Mouse (Mus musculus): ENCODE results near the gene Tmtc4. TPM values are rescaled to one million over a fixed set of nuclear protein-coding genes. Genes with fewer than 3 reads are reported as not detected.

Tmtc4 gene
- polyA plus RNA-seq, 1 experiment, result 13.2 TPM

DNA sequence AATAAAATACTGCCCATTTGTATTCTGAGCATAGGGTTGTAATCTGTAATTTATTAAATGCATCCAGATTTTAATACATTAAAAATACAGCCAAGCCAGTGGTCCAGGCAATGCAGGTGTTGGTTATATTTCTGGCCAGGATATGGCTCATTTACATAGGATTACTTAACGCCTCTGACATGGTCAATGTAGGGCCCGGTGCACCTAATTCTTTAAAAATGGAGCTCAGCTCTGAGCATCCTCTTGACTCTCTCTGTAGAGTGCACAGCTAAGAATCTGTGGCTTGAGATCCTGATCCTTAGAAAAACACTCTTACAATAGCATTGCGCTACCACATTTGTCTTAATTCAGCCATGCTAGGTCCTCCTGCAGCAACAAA is 40.4 kb downstream of the Tmtc4 start:
- no peaks in the 10 kb centered on the region for H3K4me1 ChIP-seq (ENCODE audit: control insufficient read depth, insufficient read depth, low read length)
- TF ChIP-seq POLR2A (IDR thresholded peaks at IDR 0.05; ENCODE audit: extremely low read depth, insufficient read depth, low read length), result no peak
- no peak for TF ChIP-seq CTCF (IDR thresholded peaks at IDR 0.05; ENCODE audit: extremely low read depth, insufficient read depth, low read length)
- H3K4me3 ChIP-seq (ENCODE audit: insufficient read depth, low read length), result no peak overlapping the region
- no peak overlapping the region for H3K27ac ChIP-seq (ENCODE audit: insufficient read depth, low read length)

DNA sequence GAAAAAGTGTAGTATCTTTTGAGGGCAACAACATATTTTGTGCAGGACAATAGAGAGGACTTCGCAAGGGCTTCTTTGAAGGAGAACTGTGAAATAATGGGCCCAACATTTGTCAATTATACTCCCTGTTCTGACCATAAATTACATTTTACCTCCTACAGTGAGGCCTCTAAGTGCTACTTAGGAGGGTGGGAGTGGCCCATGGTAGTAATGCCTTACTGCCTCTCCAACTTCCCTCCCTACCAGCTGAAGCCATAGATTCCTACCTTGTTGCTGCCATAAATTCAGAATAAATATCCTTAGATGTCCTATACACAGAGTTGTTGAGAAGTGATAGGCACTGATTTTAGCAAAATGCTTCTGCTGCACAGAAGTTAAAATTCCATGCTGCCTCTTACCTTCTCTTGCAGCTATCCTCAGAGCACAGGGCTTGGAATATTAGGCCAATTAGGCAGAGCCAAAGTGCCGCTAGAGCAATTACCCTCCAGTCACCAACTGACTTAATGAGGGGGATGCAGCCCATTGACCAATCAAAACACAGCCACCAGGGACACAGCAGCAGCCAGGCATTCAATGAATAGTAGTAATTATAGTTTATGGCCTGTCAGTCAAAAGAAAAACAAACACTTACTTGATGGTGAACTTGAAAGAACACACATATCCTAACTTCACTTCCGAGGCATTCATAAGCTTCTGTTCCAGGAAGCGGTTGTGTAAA is 40.9 kb downstream of the Tmtc4 start:
- H3K4me3 ChIP-seq (ENCODE audit: insufficient read depth, low read length), result no peak overlapping the region
- H3K27ac ChIP-seq (ENCODE audit: insufficient read depth, low read length), result no peak overlapping the region
- no peak for TF ChIP-seq POLR2A (IDR thresholded peaks at IDR 0.05; ENCODE audit: extremely low read depth, insufficient read depth, low read length)
- TF ChIP-seq CTCF (IDR thresholded peaks at IDR 0.05; ENCODE audit: extremely low read depth, insufficient read depth, low read length), result no peak
- H3K4me1 ChIP-seq (ENCODE audit: control insufficient read depth, insufficient read depth, low read length), result no peaks in the 10 kb centered on the region

DNA sequence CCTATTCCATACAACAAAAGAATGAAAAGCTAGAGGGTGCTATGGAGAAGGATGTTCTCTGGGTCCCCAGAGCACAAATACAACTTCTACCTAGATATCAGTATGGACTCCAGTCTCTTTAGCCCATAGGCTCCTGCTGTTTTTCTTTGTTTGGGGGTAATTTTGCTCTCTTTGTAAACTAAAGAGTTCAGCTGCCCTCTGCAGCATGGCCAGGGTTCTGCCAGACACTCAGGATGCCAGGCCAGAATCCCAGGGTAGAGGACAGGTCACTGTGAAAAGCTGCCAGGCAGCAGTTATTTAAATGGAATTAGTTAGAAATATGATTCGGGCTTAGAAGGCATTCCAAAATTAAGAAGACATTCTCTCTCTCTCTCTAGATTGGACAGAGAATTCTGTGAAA is 47.4 kb downstream of the Tmtc4 start:
- H3K27ac ChIP-seq (ENCODE audit: insufficient read depth, low read length), result no peak overlapping the region
- no peak overlapping the region for H3K4me3 ChIP-seq (ENCODE audit: insufficient read depth, low read length)
- TF ChIP-seq CTCF (IDR thresholded peaks at IDR 0.05; ENCODE audit: extremely low read depth, insufficient read depth, low read length) (no peak), POLR2A (IDR thresholded peaks at IDR 0.05; ENCODE audit: extremely low read depth, insufficient read depth, low read length) (no peak)
- H3K4me1 ChIP-seq (ENCODE audit: control insufficient read depth, insufficient read depth, low read length), result no peaks in the 10 kb centered on the region

DNA sequence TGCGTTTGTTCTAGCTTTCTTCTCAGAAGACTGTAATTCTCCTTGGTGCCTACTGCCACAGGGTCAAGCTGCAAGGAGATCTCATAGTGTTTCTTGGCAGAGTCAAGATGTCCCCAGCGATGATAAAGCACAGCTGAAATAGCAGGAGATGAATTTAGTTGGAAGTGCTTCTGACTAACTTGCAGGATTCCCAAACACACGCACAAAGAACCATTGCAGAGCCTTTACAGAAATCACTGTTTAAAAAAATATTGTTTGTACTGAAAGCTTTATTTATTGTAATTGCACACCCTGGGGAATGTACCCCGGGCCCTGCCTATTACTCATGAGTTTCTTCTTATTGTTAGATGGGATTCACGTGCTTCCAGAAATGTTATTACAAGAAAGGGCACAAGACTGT is 63.8 kb downstream of the Tmtc4 start:
- H3K4me3 ChIP-seq (ENCODE audit: insufficient read depth, low read length), result no peak overlapping the region
- TF ChIP-seq POLR2A (IDR thresholded peaks at IDR 0.05; ENCODE audit: extremely low read depth, insufficient read depth, low read length), result no peak
- TF ChIP-seq CTCF (IDR thresholded peaks at IDR 0.05; ENCODE audit: extremely low read depth, insufficient read depth, low read length), result no peak
- no peaks in the 10 kb centered on the region for H3K4me1 ChIP-seq (ENCODE audit: control insufficient read depth, insufficient read depth, low read length)
- H3K27ac ChIP-seq (ENCODE audit: insufficient read depth, low read length), result peak overlapping the region; percentile 13; the same call in 1 of the 2 replicates

DNA sequence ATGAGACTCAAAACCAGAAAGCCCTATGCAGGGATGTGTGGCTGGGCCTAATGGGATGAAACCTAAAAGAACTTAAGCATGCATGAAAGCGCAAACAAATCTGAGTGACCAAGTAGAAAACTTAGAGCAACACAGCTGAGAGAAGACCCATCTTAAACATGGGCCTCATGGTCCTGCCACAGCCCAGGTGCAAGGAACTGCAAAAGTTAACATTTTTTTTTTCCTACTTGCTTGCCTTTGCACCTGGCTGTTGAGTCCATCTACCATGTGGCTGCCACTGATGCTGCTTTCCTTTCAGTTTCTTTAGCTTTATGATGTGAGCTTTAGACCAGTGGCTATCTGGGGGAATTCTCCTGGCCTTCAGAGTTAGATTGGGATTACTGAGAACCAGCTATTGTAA is 66.2 kb downstream of the Tmtc4 start:
- H3K4me1 ChIP-seq (ENCODE audit: control insufficient read depth, insufficient read depth, low read length), result no peaks in the 10 kb centered on the region
- TF ChIP-seq CTCF (IDR thresholded peaks at IDR 0.05; ENCODE audit: extremely low read depth, insufficient read depth, low read length) (no peak), POLR2A (IDR thresholded peaks at IDR 0.05; ENCODE audit: extremely low read depth, insufficient read depth, low read length) (no peak)
- H3K27ac ChIP-seq (ENCODE audit: insufficient read depth, low read length), result no peak overlapping the region
- no peak overlapping the region for H3K4me3 ChIP-seq (ENCODE audit: insufficient read depth, low read length)

DNA sequence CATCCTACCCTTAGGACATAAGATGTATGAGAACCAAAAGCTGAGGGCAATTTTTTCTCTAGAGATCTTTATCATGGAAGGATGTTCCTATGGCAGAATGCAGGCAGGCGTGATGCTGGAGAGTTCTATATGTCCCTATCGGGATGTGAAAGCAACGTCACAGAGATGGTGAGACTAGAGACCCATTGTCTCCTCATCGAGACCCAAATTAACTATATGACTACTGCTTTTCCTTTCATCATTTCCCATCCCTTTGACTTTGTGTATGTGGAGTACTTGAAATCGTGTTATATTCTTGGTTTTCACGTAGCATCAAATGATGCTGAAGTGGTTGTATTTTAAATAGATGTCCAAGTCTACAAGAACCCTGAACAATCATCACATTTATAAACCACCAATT is 70.2 kb downstream of the Tmtc4 start, which contains the start of gene Ggact:
Ggact (minus strand) TSS at position 101 of the 400 bp plus-strand sequence.
- H3K4me3 ChIP-seq (ENCODE audit: insufficient read depth, low read length), result peak within 1 kb of the TSS; percentile 51
- TF ChIP-seq POLR2A (IDR thresholded peaks at IDR 0.05; ENCODE audit: extremely low read depth, insufficient read depth, low read length) (no peak), CTCF (IDR thresholded peaks at IDR 0.05; ENCODE audit: extremely low read depth, insufficient read depth, low read length) (no peak)
- H3K4me1 ChIP-seq (ENCODE audit: control insufficient read depth, insufficient read depth, low read length), result no peaks in the 10 kb centered on the region
- H3K27ac ChIP-seq (ENCODE audit: insufficient read depth, low read length), result no peak within 1 kb of the TSS

DNA sequence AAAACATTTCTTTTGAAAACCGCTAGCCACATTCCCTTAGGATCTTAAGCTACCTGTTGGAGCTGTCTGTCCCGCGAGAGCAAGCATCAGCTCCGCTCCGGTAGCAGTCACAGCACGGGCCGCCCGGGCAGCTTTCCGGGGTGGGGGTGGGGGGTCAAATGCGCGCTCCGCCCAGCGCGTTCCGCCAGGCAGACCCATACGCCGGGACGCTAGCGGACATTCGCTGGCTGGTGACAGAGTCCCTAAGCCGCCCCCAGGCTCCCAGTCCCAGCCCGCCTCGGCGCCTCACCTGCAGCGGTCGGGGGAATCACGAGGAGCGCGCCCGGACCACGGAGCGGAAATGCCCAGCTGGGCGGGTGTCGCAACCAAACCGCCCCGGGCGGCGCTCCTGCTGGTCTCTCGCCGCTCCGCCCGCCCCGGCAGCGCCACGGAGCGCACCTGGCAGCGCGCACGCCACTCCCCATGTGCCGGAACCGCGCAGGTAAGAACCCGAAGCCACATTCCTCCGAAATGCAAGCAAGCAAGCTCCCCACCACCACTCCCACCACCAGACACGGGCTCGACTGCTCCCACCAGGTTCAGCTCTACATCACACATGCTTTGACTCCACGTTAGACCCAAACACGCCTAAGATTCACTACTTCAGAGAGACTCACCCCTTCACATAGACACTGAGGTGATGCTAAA is 70.9 kb downstream of the Tmtc4 start:
- Histone ChIP-seq H3K27ac (ENCODE audit: insufficient read depth, low read length) (no peak overlapping the region), H3K4me1 (ENCODE audit: control insufficient read depth, insufficient read depth, low read length) (no peaks in the 10 kb centered on the region), H3K4me3 (ENCODE audit: insufficient read depth, low read length) (peak overlapping the region; percentile 51)
- TF ChIP-seq POLR2A (IDR thresholded peaks at IDR 0.05; ENCODE audit: extremely low read depth, insufficient read depth, low read length) (no peak), CTCF (IDR thresholded peaks at IDR 0.05; ENCODE audit: extremely low read depth, insufficient read depth, low read length) (no peak)

DNA sequence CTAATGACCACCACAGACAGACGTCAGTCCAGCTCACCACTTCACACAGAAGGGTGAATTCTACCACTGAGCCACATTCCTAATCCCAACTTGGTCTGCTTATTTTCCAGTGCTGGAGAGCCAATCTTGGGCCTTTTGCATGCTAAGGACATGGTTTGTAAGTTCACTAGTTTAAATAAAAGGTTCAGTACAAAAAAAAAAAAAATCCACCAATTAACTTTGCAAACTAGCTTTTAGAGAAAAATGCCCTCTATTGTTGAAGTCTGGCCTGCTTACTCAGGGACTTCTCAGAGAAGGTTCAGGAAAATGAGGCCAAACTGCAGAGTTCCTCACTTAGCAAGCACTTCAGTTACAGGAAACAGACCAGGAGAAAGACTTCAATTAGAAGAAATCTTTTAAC is 71.7 kb downstream of the Tmtc4 start:
- TF ChIP-seq CTCF (IDR thresholded peaks at IDR 0.05; ENCODE audit: extremely low read depth, insufficient read depth, low read length) (no peak), POLR2A (IDR thresholded peaks at IDR 0.05; ENCODE audit: extremely low read depth, insufficient read depth, low read length) (no peak)
- Histone ChIP-seq H3K4me3 (ENCODE audit: insufficient read depth, low read length) (no peak overlapping the region; the same call in 1 of the 2 replicates), H3K4me1 (ENCODE audit: control insufficient read depth, insufficient read depth, low read length) (no peaks in the 10 kb centered on the region), H3K27ac (ENCODE audit: insufficient read depth, low read length) (no peak overlapping the region)

DNA sequence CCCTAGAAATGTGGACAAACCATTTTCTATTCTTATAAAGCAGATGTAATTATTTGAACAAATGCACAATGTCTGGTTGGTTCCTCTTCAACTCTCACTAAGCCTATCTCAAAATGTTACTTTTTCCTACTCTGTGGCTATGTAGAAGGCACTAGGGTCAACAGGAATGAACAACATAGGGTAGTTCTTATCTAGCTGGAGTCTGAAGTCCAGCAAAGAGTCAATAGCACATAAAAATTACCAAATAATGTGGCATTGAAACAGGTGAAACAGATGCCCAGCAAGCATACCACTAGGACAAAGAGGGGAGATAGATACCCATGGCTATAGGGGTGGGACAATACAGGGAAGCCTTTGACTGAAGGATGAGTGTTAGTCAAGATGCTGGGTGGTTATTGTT is 72.6 kb downstream of the Tmtc4 start:
- TF ChIP-seq CTCF (IDR thresholded peaks at IDR 0.05; ENCODE audit: extremely low read depth, insufficient read depth, low read length) (no peak), POLR2A (IDR thresholded peaks at IDR 0.05; ENCODE audit: extremely low read depth, insufficient read depth, low read length) (no peak)
- no peak overlapping the region for H3K4me3 ChIP-seq (ENCODE audit: insufficient read depth, low read length)
- H3K27ac ChIP-seq (ENCODE audit: insufficient read depth, low read length), result no peak overlapping the region
- H3K4me1 ChIP-seq (ENCODE audit: control insufficient read depth, insufficient read depth, low read length), result no peaks in the 10 kb centered on the region

Measured in cortical plate, adult 2 months (tissue).